Mouse (Mus musculus) common myeloid progenitor, adult 5-6 weeks (primary cell): ENCODE measurements around the gene Col4a3bp. TPM values are rescaled to one million over a fixed set of nuclear protein-coding genes. Genes with fewer than 3 reads are reported as not detected.
"Not testable (repeated sequence)": the region's sequence is repeated elsewhere in the genome, so short reads cannot be mapped to it uniquely, and the experiment has no call there.

ENCODE experiments used
- ATAC-seq: replicated peaks from 2 replicates; pipeline ENCODE4 v1.8.0; 2016; ENCODE audit warnings: low read depth, mild to moderate bottlenecking, moderate TSS enrichment, inconsistent platforms; ENCODE audit not compliant: poor library complexity, severe bottlenecking
- total RNA-seq: library from RNA; stranded (forward); fragments of 200-1000, 187-1606 nt; gene quantifications from 2 replicates; pipeline ENCODE4 v1.2.3, GENCODE M21; 2017

Gene Col4a3bp
- total RNA-seq, 1 experiment from 2014 or later: 47.7 TPM

DNA sequence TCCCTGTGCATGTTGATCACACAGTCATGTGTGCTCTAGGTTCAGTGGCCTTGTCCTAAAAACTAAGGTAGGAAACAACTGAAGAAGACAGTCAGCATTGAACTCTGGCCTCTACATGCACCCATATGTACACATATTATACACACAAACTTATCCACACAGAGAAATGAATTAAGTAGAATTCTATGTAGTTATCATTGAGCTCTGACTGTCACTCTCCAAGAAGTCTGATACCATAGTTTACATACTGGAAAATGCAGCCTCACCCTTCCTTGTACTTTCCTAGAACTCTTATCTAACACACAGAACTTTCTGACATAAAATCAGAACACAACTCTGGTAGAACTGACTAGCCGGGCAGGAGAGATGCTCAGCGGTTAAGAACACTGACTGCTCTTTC, 61.8 kb downstream of the Col4a3bp start:
- ATAC-seq: no peak

DNA sequence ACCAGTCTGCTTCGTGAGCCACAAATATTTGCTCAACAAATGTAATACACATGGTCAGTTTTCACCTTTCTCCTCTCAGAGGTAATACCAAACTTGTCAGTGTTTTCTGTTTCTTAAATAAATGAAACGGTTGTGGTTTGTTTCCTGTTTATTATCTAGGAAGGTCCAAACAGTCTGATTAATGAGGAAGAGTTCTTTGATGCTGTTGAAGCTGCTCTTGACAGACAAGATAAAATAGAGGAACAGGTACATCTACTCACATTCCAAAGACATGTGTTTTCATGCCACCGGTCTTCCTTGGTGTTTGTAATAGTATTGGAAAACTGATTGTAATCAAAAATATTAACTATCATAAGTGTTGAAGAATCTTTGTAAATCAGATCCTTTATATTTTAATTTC, 72.2 kb downstream of the Col4a3bp start:
- ATAC-seq: no peak

DNA sequence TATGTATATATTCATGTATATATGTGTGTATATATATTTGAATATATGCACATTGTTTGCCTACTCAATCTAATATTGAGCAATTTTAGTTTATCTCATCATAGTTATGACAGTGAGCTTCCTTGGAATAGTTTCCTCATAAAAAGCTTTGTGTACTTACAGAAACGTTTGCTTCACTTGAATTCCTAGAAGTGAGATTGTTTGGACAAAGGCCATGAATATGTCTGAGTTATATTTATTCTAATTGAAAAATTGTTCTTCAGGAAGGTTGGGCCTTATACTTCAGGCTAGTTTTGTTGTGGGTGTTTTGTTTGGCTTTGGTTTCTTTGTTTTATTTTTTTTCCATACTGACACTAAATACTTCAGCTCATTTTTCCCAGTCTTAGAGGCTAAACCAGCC, 78.5 kb downstream of the Col4a3bp start:
- no peak for ATAC-seq

DNA sequence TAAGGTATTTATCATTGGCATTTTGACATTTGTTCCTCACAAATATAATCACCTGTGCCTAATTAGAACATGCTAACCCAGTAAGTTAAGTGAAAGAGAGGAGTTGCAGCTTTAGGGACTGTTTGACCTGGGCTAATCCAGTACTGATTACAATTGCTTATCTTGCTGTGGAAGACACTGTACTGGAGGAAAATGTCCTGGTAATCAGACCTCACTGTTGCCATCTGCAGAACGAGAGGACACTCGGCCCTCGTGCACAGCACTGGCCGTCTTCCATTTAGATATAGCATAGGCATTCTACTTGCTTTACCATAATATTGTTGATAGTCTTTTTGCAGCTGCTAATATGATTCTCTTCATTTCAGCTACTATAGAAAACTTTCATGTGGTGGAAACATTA, 88.0 kb downstream of the Col4a3bp start:
- ATAC-seq: no peak

DNA sequence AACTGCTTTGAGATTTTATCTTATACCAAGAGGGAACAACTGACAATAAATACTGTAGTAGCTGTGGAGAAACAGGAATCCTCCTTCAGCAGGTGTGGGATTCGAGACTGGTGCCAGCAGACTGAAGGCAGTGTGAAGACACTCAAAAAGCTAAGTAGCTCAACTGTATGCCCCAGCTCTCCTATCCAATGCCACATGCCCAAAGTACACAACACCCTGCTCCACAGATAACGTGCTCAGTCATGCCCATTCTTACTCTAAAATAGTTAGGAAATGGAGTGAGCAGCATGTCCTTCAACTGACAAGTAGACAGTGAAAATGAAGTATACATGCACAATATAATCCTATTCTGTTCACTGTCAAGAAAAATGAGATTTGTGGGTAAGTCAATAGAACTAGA, 101.8 kb downstream of the Col4a3bp start:
- no peak for ATAC-seq

DNA sequence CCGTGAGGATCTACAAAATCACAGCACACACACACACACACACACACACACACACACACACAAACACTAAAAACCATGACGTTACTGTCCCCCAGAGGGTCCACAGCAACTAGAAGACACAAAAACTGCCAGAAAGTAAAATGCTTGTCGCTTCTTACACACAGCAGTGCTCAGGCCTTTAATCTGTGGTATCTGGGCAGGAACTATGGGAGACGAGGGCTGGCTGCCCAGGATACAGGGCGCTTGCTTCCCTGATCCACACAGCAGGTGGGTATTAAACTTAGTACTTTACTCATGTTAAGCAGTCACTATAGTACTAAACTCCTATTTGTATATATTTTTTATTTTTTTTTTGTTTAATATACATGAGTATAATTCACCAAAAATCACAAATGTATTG, 103.4 kb downstream of the Col4a3bp start:
- ATAC-seq: no peak

DNA sequence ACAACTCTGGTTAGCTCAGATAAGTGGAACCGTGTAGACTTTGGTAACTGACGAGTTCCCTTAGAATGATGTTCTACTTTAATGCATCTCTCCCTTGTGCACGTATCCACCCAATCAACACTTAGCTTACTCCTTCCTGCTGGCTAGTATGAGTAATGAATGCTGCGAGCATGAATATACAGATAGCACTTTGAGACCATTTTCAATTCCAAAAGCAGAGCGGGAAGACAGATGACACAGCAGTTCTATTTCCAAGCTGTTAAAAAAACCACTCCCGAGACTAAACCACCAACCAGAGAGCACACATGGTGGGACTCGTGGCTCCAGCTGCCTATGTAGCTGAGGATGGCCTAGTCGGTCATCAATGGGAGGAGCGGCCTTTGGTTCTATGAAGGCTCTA, 110.6 kb downstream of the Col4a3bp start:
- ATAC-seq: no peak

DNA sequence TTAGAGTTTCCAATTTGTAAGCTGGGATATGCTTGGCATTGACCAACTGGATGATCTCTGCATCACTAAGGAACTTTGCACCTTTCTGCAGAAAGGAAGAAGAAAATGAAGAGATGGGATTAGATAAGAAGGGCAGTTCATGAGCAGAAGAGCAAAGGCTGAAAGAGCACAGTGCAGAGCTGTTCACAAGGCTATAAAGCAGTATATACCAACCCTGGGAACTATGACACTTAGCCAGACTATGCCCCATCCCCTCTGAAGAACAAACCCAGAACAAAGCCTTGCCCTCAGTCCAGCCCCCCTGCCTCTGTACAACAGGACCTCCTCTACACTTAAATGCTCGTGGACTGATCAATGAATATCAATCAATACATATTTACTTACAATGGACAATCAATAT, 114.3 kb downstream of the Col4a3bp start:
- no peak for ATAC-seq

DNA sequence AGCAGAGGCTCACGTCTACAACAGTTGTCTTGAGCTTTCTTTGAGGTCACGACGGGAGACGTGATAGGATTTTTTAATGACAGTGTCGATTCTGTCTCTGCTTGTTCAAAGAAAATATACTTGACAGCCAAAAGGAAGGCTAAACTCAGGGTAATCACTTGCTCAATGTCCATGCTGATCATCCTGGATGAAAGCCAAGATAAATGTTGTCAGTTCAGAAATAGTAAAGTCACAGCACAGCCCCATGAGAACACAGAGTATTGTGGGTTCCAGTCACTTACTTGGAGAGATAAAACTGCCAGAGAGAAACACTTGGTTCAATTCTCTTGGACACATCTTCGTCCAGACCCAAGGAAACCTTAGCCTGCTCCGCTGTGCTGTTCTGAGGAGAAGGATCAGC, 116.5 kb downstream of the Col4a3bp start:
- ATAC-seq: no peak

DNA sequence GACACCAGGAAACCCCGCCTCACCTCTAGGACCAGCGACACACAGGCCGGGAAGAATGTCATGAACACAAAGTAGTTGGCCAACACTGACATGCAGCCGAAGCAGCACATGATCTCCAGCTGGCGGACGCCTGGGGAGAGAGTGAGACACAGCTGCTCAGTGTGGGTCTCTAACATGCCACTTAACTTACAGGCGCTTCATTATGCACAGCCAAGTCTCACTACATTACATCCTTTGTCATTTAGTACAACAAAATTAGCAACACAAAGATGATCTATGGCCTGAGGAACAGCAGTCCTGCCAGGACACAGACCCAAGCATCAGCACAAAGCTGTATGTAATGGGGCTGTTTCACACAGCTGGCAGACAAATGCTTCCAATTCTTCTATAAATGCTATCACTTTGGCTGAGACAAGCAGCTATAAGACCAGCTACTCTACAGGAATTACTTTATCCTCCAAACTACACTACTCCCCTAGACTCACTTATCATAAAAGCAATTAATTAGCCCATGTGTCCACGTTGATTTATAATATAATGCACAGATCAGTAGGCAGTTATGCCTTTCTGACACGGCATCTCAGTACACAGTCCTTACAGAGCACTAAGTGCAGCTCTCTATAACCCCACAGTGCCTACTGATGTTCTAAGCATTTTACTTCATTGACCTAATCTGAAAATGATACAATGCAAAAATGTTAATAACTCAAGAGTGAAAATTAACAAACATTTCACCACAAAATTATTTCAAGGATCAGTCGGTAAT, 117.9 kb downstream of the Col4a3bp start:
- ATAC-seq: no peak

DNA sequence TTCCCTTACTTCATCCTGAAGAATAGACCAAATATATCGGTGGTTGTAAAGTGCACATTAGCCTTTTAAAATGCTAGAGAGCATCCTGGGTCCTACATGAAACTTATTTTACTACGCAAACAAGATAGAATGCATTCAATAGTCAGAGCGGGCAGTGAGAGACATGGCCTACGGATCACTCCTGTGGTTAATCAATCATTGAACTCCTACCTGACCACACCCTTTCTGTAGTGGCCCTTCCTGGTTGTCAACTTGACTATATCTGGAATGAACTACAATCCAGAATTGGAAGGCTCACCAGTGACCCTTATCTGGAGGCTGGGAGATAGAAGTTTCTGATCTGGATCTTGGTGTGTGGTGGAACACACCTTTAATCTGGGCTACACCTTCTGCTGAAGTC, 120.7 kb downstream of the Col4a3bp start:
- not testable (repeated sequence) for ATAC-seq

DNA sequence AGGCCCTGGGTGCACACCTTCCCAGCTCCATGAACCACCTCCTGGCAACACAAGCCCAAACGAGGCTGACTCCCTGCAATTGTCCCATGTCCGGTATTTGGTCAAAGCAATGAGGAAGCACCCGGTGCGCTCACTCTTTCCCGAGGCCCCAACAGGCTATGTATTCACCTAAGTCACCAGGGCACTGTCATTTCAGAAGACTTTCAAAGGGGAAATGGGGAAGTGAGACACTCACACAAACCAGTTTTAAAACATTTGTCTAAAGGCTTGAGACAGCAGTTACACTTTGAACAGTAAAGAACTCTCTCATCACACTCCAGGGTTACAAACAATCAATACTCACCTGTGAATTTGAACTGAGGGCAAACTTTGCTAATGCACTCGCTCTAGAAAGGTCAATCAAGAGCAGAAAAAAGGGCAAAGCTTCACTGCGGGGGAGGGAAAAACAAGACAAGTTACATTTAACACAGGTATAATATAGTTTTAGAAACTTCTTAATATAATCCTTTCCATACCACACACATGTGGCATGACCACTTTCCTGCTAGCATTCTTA, 122.1 kb downstream of the Col4a3bp start:
- peak; percentile 47; the same call in 1 of the 2 replicates for ATAC-seq

DNA sequence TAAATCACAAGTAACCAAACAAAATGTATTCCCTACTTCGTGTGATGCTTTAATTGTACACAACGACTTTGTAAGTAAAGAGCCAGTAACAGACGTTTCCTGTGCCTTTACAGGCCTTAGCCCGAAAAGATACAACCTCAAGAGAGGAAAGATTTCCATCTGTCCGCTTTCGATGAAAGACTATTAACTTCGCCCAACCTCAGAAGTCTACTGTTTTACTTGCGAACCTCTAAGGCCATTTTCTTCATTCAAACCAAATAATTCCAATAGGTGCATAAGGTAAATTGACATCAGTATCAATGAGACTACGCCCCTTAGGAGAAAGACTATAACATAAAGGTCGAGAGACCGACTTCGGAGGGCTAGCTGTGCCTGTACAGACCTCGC, 127.6 kb downstream of the Col4a3bp start:
- no peak for ATAC-seq

DNA sequence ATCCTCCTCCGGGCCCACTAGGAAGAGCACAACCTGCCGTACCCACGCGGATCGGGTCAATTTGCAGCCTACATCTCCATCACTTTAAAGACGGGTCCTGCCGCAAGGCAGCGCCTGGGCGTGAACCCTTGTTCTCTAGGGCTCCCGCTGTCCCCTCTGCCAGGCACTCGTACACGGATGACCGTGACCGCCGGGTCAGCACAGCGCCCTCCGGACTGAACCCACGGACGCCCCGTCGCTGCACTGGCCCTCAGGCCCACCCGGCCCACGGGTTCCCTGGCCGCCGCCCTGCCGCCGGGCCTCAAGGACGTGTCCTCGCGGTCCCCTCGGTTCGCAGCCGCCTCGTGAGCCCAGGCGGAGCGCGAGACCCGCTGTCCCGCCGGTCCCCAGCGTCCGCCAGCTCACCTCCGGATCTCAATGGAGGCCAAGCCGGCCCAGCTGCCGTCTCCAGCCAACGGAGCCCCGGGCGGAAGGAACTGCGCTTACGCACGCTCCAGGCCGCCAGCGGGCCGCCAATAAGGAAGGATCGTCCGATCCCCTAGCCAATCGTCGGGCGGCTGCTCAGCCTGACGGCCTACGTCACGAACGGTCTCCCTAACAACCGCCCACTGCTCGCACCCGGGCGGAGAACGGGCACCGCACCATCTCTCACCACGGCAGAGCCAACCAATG, 128.1 kb downstream of the Col4a3bp start, which contains the start of gene Hmgcr:
TSS of gene Hmgcr (minus strand) at position 531 of the 672 bp plus-strand sequence.
- ATAC-seq: peak; percentile 99

DNA sequence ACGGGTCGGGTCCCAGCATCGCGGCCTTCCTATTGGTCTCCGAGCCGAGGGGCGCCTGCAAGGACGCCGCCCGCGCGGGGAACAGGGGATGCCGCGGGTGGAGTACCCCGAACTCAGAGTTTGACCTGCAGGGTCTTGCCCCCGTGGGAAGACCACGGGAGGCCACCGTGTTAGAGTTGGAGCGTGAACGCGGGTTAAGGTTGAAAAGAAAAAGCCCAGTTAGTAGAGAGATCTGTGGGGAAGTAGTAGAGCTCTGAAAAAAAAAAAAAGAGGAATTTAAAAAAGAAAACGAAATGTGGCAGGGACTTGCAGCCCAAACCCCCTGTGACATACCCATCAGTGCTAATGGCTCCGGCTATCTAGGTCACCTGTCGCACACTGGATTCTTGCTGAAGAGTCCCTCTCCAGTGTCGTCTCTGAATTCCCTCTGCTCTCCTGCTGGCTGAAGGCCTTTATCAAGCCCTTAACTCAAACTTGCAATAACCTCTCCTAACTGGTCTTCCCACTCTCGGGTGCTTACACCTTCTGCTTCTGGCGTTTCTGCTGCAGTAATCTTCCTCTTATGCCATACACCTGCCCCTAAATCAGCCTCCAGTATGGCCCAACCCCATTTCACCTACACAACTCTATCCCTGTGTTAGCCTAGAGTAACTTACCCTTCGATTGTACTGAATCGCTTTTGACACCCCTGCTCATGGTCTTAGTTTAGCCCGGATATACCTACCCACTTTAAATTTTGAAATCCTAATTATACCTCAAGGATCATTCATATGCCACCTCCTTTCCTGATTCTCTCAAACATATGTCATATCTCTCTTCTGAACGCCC, 128.9 kb downstream of the Col4a3bp start:
- peak; percentile 20; the same call in 1 of the 2 replicates for ATAC-seq

DNA sequence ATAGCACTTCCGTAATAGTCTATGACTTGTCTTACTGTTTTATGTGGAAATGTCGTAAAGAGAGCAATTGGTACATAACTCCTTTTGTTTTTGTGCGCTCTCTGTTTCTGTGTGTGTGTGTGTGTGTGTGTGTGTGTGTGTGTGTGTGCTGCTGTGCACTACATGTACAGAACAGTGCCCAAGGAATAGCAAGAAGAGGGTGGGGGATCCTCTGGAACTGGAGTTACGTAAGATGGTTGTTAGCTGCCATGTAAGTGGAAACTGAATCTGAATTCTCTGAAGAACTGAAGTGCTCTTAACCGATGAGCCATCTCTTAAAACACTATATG, 129.5 kb downstream of the Col4a3bp start:
- no peak for ATAC-seq

DNA sequence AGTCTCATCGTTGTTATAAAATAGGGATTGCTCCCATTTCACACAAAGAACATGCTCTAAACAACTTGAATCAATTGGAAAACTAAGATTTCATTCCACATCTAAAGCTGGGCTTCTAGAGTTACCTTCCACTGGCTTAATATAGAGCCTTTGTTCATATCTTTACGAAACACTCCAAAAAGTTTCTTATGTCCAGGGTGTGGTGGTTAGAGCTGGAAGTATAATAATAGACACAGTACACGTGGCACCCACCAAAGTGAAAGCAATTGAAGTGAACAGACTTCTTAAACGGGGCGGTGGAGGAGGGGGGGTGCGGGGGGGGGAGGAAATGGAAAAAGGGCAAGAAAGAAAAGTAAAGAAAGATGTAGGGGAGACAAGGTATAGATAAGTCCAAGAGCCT, 129.9 kb downstream of the Col4a3bp start:
- no peak for ATAC-seq

DNA sequence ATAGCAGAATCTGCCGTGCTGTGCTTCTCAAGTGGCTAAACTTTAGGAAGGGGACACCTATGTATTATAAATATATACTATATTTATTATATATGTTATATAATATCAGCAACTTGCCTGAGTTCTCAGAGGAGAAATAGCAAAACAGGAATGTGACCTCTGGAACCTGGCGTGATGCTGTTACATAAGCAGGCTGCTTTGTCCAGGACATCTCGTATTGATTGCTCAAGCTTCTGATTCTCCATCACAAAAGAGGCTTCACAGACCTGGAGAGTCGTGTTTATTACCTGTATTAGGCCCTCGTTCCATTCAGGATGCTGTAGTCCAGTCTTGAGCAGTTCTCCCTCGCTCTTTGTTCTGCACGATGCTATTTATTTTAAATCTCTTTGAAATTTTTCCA, 131.4 kb downstream of the Col4a3bp start:
- ATAC-seq: no peak

DNA sequence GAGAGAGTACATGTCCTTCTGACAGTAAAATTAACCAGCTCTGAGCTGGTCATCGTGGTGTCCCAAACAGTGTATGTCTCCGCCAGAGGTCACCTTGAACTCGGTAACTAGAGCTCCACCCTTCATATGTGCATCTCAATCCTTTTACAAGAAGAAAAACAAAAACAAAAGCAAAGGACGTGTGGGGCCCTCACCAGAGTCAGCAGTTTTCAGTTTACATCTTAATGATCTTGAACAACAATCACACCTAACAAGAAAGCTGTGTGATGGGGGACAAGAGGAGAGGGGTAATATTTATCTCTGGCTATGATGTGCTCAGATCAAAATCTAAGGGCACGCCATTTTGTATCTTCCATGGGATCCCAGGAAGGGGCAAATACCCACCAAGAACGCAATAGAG, 133.3 kb downstream of the Col4a3bp start:
- no peak for ATAC-seq

DNA sequence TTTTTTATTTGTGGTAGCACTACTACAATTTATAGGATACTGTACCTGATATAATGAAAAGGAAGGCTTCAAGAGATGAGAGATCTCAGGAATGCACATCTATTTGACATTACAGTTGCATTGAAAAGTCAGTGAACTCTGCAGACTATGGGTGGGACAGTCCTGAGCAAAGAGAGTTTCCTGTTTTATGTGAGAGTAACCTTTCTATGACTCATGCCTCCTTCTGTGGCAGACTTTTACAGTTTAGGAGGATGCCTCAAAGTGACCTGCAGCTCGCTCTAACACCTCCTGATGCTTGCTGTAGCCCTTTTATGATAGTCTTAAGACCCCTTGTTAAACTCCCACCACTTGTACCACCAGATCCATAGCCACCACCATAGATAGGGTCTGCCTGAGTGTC, 134.7 kb downstream of the Col4a3bp start:
- 0 out of 2 replicates have a peak, but pooled peaks have one; percentile 29 for ATAC-seq

DNA sequence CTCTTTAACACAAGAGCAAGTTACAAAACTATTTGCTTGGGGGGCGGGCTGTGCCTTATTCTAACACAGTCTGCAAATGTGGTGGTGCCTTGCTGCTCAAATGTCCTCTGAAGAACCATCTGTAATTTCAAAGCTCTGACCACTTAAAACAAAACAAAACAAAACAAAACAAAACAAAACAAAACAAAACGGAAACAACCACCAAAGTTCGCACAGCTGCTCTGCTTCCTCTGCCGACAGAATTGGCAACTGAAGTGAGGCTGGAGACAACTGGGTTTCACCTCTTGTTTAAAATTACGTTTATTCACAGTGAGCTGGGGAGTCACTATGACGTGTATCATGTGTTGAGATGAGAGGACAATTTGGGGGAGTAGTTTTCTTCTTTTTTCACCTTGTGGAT, 136.2 kb downstream of the Col4a3bp start:
- ATAC-seq: no peak
